Mouse (Mus musculus) right cerebral cortex, postnatal 36 days (tissue): ENCODE results near the gene Rassf9.

Experiments
- DNase-seq, 2 experiments: peaks; one replicate each; pipeline ENCODE4 v3.0.0; 2022; ENCODE audit warnings: low spot score in 2 of 2, mixed read lengths in 1 of 2

Rassf9 gene

DNA sequence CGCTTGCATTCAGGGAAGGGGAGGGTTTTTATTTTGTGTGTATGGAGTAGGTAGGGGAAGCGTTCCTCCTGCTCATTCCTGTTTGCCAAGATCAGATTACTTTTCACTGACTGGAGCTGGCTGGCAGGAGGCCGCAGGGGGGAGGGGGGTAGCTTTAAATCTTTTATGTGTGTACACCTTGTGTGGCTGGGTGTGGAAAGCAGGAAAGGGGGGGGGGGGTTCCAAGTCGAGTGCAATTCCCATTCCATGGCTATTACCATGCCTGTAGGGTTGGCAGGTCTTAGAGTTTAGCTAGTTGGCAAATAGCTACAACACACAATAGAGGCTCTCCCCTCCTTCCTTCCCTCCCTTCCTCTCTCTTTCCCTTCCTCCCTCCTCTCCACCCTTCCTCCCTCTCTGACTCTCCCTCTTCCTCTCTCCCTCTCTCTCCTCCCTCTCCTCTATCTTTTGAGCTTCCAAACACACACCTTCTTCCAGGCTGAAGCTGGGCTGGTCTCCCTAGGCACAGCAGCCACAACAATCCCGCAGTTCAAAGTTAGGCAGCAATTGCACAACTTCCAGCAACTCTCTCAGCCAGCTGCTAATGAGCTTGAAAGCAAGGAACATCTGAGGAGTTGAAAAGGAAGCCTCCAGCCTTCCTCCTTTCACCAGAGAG is at the start of gene Rassf9:
Rassf9 (plus strand) TSS at position 416 of the 655 bp plus-strand sequence.
- DNase-seq = no peak

DNA sequence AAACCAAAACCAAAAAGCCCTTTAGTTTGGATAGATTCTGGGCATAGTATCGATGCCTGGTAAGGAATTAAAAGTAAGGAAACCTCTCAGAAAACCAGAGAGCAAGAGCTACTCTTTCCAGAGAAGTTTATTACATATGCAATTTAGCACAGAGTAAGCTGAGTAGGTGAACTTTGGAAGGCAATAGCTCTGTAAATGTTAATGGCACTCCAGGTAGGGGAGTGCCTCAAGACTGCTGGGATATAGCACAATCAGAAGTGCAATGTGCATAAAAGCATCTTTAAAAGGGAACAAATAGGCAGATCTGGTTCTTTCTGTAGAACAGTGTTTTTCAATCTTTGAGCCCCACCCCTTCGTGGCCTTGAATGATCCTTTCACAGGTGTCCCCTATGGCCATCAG is 42.6 kb upstream of the Rassf9 start:
- no peak for DNase-seq

DNA sequence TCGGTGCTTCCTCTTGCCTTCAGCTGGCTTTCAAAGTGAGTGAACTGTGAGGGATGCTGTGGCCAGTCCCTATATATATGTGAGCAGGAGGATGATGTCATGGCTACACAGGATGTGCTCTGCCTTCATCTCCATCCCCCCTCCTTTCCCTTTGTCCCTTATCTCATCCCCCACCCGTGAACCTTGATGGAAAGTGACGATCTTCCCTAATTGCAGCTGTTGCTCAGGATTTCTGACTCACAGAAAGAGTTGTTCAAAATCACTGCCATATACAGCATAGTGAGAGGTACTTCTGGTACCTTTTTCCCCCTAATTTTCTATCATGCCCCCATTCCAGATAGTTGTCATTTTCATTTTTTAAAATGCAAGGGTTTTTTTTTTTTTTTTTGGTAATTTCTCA is 21.6 kb upstream of the Rassf9 start, which contains the start of gene Nts:
Nts (minus strand) TSS at position 101 of the 400 bp plus-strand sequence.
- DNase-seq = no peak

DNA sequence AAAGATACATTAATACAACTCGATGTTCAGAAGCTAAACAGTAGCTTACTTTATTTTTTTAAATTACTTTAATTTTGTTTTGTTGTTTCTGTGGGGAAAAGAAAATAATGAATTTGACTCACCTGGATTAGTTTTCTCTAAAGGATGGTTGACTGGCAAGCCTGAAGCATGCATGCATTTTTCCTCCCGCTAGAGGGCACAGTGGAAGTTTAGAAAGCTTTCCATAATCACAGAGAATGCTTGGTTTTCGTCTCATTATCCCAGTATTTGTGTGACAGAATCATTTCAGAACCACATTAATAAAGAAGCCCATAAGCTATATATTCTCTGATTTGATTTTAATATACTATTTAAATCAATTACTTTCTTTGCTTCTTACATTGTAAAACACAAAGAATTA is 20.2 kb upstream of the Rassf9 start:
- DNase-seq = peak in 1 of 2 experiments; percentile 22

DNA sequence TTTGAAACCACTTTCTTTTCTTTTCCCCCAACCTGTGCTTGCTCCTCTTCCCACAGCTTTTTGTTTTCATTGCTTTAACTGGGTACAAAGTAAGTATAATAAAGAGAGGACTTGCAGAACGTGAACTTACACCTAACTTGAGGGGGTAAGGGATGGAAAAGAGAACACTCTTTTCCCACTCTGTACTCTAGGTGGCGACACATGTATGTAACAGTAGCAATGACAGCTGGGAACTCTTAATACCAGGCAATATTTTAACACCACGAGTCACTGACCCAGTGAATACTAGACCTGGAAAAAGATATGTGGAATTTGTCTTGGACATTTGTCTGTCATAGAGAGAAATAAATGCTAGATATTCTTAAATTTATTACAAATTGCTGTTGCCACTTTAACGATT is 13.3 kb upstream of the Rassf9 start:
- no peak for DNase-seq

DNA sequence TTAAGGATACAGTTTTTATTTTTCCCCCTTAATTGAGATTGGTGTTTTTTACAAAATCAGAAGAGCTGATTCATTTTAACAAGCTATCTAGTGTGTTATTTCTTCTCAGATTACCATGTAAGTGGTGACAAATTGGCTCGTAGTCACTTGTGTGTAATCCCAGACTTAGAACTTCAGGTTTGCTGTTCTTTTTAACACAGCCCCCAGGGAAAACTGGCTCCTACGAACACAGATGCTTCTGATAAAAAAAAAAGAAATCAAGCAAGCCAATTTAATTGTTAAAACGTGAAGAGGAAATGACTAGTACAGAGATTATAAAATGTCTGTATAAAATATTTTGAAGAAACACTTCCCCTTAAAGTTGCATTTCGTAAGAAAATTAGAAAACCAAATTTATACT is 4.6 kb upstream of the Rassf9 start:
- DNase-seq = no peak

DNA sequence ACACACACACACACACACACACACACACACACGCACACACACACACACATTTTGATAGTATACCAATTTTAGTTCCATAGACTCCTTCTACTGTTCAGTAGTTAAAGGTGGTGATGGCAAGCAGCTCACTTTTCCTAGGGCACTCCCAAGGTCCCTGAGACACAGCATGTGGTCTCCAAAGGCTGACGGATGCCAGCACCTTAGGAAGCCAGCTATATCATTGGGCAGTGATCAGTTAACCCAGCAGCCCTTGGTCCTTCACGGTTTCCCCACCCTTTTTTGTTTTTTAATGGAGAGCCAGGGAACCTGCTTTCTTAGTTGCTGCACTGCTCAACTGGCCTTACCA is 588 bp upstream of the Rassf9 start:
- DNase-seq = no peak

DNA sequence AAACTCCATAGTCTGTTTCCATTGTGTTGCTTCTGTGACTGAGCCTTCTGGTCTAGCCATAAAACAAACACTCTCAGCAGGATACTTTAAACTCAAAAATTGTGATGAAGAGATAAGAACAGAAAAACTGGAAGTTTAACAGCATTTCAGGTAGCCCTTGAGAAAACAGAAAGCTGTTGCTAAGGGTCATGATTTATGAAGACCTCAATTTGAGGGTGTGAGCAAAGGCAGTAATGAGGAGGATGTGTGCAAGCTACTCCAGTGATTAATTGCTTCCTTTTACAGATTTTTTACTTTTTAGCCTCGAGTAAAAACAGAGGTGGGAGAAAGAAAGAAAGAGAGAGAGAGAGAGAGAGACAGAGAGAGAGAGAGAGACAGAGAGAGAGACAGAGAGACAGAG is 2.1 kb downstream of the Rassf9 start:
- DNase-seq = no peak

DNA sequence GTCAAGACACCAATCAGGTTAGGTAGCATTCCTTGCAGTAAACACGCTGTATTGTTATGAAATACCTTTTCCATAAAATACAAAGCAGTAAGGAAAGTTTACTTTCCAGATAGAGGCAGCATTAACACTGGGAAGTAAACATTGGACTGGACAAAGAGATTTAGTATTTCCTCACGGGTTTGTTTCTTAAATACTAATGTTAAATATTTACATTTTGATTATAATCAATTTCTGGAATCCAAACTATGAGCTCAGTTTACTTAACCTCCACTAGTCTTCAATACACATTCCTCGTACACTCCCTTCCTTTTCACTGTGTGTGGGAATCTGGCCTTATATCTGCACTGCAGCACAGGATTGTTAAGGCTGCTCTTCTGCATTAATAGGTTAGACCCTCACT is 15.9 kb downstream of the Rassf9 start:
- DNase-seq = no peak

DNA sequence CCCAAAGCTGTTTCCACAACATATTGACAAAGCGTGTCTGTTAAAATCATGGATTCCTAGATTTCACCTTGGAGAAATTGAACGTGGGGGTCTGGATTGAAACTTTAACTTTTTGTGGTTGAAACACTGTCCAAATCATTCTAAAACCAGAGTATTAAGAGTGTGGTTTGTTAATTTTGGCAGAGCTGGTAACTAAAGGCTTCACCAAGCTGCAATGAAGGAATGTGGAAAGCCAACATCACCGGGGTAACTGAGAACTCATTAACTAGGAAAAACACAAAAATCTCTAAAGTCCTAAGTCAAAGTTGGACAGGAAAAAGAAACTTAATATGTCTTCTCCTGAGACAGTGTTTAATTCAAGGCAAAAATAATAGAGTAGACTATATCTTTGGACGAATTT is 41.9 kb downstream of the Rassf9 start:
- DNase-seq = no peak

DNA sequence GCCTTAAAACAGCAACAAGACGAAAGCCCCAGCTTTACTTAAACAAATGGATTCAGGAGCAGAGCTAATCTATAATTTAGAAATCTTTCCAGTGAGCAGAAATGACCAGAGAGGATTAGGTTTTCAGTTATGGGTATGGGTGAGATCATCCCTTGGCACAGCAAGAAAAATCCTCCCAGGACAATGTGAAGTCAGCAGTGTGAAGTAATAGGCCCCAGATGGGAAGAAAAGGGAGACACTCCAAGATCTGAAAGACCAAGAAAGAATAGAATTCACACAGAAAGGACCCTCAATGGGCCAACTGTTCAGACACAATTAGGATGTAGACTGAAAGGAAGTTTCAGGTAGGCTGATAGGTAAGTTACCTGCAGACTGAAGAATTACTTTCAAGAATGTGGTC is 50.5 kb downstream of the Rassf9 start:
- no peak for DNase-seq

DNA sequence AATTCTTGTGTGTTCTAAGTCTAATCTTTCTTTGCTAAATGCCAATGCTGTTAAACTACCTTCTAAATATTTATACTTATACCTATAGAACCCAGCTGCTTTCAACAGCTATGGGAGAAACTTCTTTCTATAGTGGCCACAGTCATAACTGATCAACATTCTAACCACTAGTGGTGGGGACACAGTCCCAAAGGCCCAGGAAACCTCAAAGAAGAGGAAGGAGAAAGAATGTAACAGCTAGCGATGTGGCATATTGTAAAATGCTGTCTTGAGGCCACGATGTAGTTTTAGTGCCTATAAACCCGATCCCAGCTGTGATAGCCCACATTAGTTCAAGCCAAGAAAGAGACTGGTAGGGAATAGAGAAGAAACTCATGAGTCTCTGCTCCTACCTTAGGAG is 65.9 kb downstream of the Rassf9 start:
- no peak for DNase-seq

DNA sequence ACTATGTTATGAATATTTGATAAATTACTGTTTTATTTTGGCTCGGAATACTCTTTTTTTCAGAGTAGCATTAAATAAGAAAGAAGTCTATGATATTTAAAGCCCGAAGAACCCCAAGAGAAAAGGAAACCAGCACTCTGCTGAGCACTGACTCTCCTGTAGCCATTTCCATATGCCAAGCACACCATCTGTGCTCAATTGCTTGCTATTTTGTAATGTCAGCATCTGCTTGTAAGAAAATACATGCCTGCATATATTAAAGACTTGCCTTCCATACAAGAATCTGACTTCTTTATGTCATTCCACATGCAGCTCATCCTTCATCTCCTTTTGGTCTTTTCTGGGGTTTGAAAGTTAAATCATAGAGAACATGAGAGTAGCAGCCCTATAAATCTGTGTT is 82.3 kb downstream of the Rassf9 start:
- peak in 1 of 2 experiments; percentile 5 for DNase-seq
